Mouse (Mus musculus) G1E (cell line): ENCODE results near the gene Prrc2b. TPM values are rescaled to one million over a fixed set of nuclear protein-coding genes. Genes with fewer than 3 reads are reported as not detected.

Experiments
- ATAC-seq: 2 replicates; pipeline ENCODE4 v1.8.0; 2016; ENCODE audit warnings: mild to moderate bottlenecking; ENCODE audit not compliant: insufficient number of reproducible peaks, poor library complexity, low FRiP score, severe bottlenecking; ENCODE audit errors: extremely low read depth
- DNase-seq: peaks from one replicate; pipeline ENCODE4 v3.0.0; 2012; ENCODE audit warnings: low spot score
- H3K27me3 ChIP-seq: 2 replicates; pipeline ENCODE4 v1.6.1; 2012; ENCODE audit warnings: mild to moderate bottlenecking, low read length, inconsistent platforms; ENCODE audit not compliant: insufficient read depth
- H3K36me3 ChIP-seq: replicated peaks from 2 replicates; pipeline ENCODE3; 2012; ENCODE audit warnings: mild to moderate bottlenecking, inconsistent platforms
- H3K4me1 ChIP-seq: 2 replicates; pipeline ENCODE4 v1.6.1; 2012; ENCODE audit warnings: low read depth, low read length, inconsistent platforms, mixed read lengths; ENCODE audit not compliant: insufficient read depth
- H3K4me3 ChIP-seq: 2 replicates; pipeline ENCODE4 v1.5.1; 2012; ENCODE audit warnings: low read depth, mild to moderate bottlenecking, inconsistent platforms, low read length, moderate library complexity, mixed read lengths
- H3K9me3 ChIP-seq: replicated peaks from 2 replicates; pipeline ENCODE4 v1.6.1; 2012; ENCODE audit warnings: inconsistent platforms
- CTCF ChIP-seq: IDR thresholded peaks from 2 replicates; pipeline ENCODE4 v1.5.1; 2012; ENCODE audit warnings: low read depth, low read length, inconsistent platforms, mixed read lengths
- GATA1 ChIP-seq: IDR thresholded peaks from 2 replicates; pipeline ENCODE4 v1.6.1; 2012; ENCODE audit warnings: borderline replicate concordance, low read length, inconsistent platforms, mixed read lengths
- GATA2 ChIP-seq: IDR thresholded peaks from 2 replicates; pipeline ENCODE4 v1.6.1; 2012; ENCODE audit warnings: low read depth, low read length, inconsistent platforms, borderline replicate concordance
- POLR2AphosphoS5 ChIP-seq: IDR thresholded peaks from 2 replicates; pipeline ENCODE4 v1.6.1; 2012; ENCODE audit warnings: low read depth, low read length, inconsistent platforms; ENCODE audit not compliant: insufficient replicate concordance
- TAL1 ChIP-seq: conservative IDR thresholded peaks from 2 replicates; pipeline ENCODE4 v1.6.1; 2012; ENCODE audit warnings: low read depth, low read length, inconsistent platforms, mixed read lengths
- polyA plus RNA-seq: library from polyadenylated mRNA; stranded (reverse); fragments of >175 nt; gene quantifications from 2 replicates; pipeline ENCODE4 v1.2.3, GENCODE M21; 2012
- total RNA-seq, 2 experiments: library from RNA; stranded (forward) in 1 of 2; stranded (reverse) in 1 of 2; fragments of 200-1000 nt in 1 of 2; fragments of >200 nt in 1 of 2; fragmentation: Nextera tagmentation in 1 of 2; gene quantifications; 2 replicates each; pipeline ENCODE4 v1.2.3; 2014 to 2017

The Prrc2b gene
- total and polyA plus RNA-seq, 3 experiments = 17.1 to 147 (median 103) TPM

DNA sequence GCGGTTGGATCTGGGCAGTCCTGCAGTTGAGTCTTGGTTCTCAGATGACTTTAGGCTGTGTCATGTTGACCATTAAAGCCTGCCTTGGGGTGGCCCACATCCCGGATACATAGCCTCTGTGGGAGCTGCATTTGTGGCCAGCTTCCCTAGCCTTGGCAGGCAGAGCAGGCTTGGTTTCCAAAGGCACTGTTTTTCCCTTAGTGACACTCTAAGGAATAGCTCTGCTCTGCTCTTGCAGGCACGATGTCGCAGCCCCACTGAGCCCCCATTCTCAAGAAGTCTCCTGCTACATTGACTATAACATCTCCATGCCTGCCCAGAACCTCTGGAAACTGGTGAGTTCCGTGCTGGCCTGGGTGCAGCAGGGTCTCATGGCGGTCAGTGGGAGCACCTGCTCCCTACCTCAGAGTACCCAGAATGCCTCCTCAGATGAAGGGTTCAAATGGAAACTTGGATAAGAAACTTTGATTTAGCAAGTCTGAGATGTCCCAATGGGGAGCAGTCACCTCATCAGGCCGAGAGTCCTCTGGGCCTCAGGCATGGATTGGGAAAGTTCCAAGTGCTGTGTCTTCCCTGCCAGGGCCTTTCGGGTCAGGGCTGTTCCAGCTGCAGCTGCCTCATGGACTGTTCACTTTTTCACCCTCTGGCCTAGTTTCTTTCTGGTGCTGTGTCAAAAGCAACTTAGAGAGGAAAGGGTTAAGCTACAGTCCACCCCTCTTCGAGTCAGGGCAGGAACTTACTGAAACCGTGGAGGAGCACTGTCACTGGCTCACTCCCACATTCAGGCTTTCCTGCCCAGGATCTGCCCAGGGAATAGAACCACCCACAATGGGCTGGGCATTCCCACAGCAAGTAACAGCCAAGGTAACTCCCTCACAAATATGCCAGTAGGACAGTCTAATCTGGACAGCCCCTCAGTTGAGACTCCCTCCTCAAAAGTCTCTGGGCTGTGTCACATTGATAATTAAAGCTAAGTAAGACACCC is 97.8 kb downstream of the Prrc2b start:
- peaks cover 99% of the 10 kb centered on the region for H3K36me3 ChIP-seq

DNA sequence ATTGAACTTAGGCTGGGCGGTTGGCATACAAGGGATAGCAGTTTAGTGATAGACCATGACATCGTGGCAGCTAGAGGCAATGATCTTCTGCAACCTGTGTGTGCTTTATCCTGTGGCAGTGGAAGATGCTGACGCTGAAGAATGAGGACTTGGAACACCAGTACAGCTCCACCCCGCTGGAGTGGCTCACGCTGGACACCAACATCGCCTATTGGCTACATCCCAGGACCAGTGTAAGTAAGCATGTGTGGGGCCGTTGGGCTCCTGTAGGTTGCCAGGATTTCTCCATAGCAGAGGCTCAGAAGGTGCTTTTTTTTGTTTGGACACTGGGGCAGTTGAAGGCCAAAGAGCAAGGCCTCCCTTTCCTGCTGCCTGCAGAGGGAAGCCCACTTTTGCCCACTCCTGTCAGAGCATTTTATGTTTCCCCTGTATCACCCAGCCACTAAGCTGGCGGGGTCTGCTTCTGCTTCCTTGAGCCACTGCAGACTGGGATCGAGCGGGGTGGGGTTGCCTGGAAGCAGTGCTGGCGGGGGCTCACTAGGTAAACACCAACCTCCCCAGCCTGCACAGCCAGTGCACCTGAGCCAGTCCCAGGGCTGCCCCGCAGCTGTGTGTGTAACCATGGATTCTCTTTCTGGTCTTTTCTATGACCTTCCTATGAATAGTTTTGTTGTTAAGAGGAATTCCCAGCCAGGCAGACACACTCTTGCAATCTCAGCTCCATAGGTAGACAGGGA is 101.1 kb downstream of the Prrc2b start:
- TF ChIP-seq POLR2AphosphoS5 (no peak), CTCF (no peak), TAL1 (no peak), GATA1 (no peak), GATA2 (no peak)
- H3K4me1 ChIP-seq = peaks cover 12% of the 10 kb centered on the region; the same call in 1 of the 2 replicates
- no peaks in the 10 kb centered on the region for H3K27me3 ChIP-seq
- ATAC-seq (no peak), DNase-seq (no peak)
- no peak overlapping the region for H3K4me3 ChIP-seq
- H3K9me3 ChIP-seq = no peaks in the 10 kb centered on the region
- H3K36me3 ChIP-seq = peaks cover 90% of the 10 kb centered on the region

More for the DNA sequence above, 97.8 kb downstream of the Prrc2b start:
- Histone ChIP-seq H3K27me3 (no peaks in the 10 kb centered on the region), H3K9me3 (no peaks in the 10 kb centered on the region), H3K4me1 (peaks cover 19% of the 10 kb centered on the region), H3K4me3 (no peak overlapping the region)
- ATAC-seq = no peak
- DNase-seq = no peak
- TF ChIP-seq TAL1 (no peak), GATA2 (no peak), GATA1 (no peak), CTCF (no peak), POLR2AphosphoS5 (no peak)

DNA sequence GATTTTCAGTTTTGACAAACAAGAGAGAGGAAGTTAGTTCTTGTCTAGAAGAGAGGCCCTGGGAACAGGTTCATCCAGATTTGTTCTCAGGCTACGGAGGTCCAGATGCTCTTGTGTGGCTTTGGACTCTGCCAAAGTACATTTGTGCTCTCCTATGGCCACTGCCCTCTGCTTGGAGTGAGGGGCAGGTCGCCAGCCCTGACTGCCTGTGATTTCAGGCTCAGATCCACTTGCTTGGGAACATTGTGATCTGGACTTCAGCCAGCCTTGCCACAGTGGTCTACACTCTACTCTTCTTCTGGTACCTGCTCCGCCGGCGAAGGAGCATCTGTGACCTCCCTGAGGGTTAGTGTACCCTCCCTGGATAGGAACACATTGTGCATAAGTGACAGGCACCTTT is 101.8 kb downstream of the Prrc2b start:
- H3K27me3 ChIP-seq = no peaks in the 10 kb centered on the region
- peaks cover 90% of the 10 kb centered on the region for H3K36me3 ChIP-seq
- ATAC-seq = no peak
- no peak overlapping the region for H3K4me3 ChIP-seq
- DNase-seq = no peak
- H3K4me1 ChIP-seq = peaks cover 13% of the 10 kb centered on the region; the same call in 1 of the 2 replicates
- H3K9me3 ChIP-seq = no peaks in the 10 kb centered on the region
- no peak for TF ChIP-seq GATA2
- TF ChIP-seq POLR2AphosphoS5 = no peak
- TF ChIP-seq CTCF = no peak
- no peak for TF ChIP-seq GATA1
- no peak for TF ChIP-seq TAL1

DNA sequence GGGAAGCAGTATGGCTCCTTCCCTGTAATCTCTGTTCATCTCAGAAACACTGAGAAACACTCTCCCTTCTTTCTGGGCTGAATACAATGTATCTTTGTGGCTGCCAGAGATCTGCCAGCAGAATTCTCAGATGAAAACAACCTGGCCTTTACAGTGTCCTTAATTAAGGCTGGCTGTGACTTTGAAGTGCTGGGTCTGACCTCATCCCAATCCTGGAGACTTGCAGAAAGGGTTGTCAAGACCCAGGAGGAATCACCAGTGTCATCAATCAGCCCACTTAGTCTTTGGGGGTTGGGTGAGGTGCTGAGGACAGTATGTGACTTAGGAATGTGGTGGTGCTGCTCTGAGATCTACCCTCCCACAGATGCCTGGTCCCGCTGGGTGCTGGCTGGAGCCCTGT is 102.5 kb downstream of the Prrc2b start:
- peaks cover 20% of the 10 kb centered on the region for H3K4me1 ChIP-seq
- H3K4me3 ChIP-seq = no peak overlapping the region
- TF ChIP-seq CTCF (no peak), GATA2 (no peak), GATA1 (no peak), POLR2AphosphoS5 (no peak), TAL1 (no peak)
- peaks cover 90% of the 10 kb centered on the region for H3K36me3 ChIP-seq
- no peaks in the 10 kb centered on the region for H3K27me3 ChIP-seq
- H3K9me3 ChIP-seq = no peaks in the 10 kb centered on the region
- no peak for ATAC-seq
- no peak for DNase-seq

DNA sequence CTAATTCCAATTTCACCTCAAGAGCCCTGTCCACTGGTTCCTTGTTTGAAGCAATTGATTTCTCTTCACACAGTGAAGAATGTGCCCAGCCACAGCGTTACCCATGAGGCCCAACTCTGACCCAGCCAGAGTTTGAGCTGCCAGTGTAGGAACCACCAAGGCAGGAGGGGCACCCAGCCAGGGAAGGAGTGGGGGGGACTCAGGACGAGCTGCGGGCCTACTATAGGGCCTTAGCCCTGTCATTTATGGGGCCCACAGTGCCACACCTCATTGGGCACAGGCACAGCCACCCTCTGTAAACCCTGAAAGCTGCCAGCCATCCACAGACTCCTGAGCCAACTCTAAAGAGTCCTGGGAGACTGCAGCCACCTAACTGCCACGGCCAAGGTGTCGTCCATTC is 103.7 kb downstream of the Prrc2b start:
- H3K36me3 ChIP-seq = peaks cover 88% of the 10 kb centered on the region
- no peak for ATAC-seq

DNA sequence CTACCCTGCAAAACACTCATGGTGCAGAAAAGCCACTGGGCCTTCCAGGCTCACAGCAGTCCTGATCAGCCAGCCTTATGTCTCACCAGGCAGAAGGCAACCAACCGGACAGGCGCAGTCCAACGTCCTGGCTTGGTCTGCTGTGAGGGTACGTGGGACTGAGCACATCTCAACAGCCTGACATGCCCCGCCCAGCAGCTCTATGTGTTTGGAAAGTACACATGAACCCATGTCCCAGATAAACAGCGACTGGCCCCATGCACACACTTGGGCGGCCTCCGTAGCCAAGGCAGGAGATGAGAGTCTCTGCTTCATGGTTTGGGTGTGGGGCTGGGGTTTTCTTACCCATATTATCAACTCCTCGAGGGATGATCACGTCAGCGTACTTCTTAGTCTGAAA is 105.4 kb downstream of the Prrc2b start:
- TF ChIP-seq POLR2AphosphoS5 = no peak
- TF ChIP-seq CTCF = no peak
- TF ChIP-seq GATA1 = no peak
- no peak for TF ChIP-seq GATA2
- TF ChIP-seq TAL1 = no peak
- DNase-seq (no peak), ATAC-seq (no peak)
- Histone ChIP-seq H3K27me3 (no peaks in the 10 kb centered on the region), H3K9me3 (no peaks in the 10 kb centered on the region), H3K4me1 (peaks cover 38% of the 10 kb centered on the region), H3K36me3 (peaks cover 71% of the 10 kb centered on the region), H3K4me3 (no peak overlapping the region)

More for the DNA sequence above, 103.7 kb downstream of the Prrc2b start:
- Histone ChIP-seq H3K4me3 (no peak overlapping the region), H3K9me3 (no peaks in the 10 kb centered on the region), H3K4me1 (peaks cover 30% of the 10 kb centered on the region), H3K27me3 (no peaks in the 10 kb centered on the region)
- TF ChIP-seq GATA2 (no peak), CTCF (no peak), POLR2AphosphoS5 (no peak), GATA1 (no peak), TAL1 (no peak)
- no peak for DNase-seq
